ENCODE assay signal across 8 mouse cellular contexts in the genomic region with DNA sequence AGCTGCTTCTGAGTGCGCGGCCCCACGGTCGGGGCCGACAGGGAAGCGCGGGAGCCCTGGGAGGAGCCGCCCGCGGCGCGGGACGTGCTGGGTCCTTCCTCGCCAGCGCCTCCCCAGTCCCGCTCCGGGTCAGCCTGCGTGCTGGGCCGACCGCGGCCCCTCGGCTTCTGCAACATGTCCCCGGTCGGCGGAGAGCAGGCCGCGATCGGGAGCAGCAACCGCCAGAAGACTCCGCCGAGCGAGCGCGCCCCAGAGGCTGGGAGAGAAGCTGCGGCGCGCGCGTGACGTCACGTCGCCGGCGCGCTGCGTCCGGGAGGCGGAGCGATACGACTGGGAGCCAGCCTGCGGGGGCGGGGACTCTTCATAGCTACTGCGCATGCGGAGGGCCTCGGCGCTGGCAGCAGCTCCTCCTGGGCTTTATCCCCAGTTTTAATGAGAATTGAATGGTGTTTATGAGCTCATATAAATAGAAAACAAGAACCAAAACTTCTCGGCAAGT. TPM values are rescaled to one million over a fixed set of nuclear protein-coding genes. Genes with fewer than 3 reads are reported as not detected.
DNase-seq lines count a peak whose midpoint lies in the region; ATAC-seq and TF ChIP-seq lines count a peak whose summit lies in the region.

Nsmce3 (minus strand) TSS at position 255 of the 499 bp plus-strand sequence.

- no peak within 1 kb of the TSS for H3K27ac ChIP-seq in ES-Bruce4 (ENCODE audit: insufficient read depth, low read length)
- peak within 1 kb of the TSS; percentile 96 for H3K27ac ChIP-seq in forebrain, embryonic 13.5 days
- H3K27ac ChIP-seq in liver, postnatal 0 days (ENCODE audit: low read depth): peak within 1 kb of the TSS; percentile 94
- peak within 1 kb of the TSS; percentile 90 for H3K27ac ChIP-seq in neural tube, embryonic 14.5 days (ENCODE audit: low read depth, low read length)

- TF ChIP-seq POLR2A in ES-Bruce4 (IDR thresholded peaks at IDR 0.05; ENCODE audit: insufficient read depth, low read length): peak; percentile 72

- peak; percentile 96 to 97 for DNase-seq in heart, postnatal 10 days
- DNase-seq in large intestine, adult 2 months (ENCODE audit: low read depth, low spot score): peak; percentile 69
- DNase-seq in liver, postnatal 0 days: peak; percentile 96
- peak; percentile 99 for DNase-seq in testis, postnatal 10 days (ENCODE audit: low spot score)

- H3K9me3 ChIP-seq in ES-Bruce4 (replicated peaks; ENCODE audit: control insufficient read depth, insufficient read depth, low read length, poor library complexity, severe bottlenecking): no peaks in the 10 kb centered on the region
- H3K9me3 ChIP-seq in forebrain, embryonic 13.5 days (replicated peaks): no peaks in the 10 kb centered on the region
- no peaks in the 10 kb centered on the region for H3K9me3 ChIP-seq in liver, postnatal 0 days (ENCODE audit: low read length)
- H3K9me3 ChIP-seq in neural tube, embryonic 14.5 days (ENCODE audit: control insufficient read depth, low read length): no peaks in the 10 kb centered on the region

- intact Hi-C loops in heart, postnatal 10 days (cut with DNase I): loop anchor here (10.0 kb wide), 1 partner anchor 478 kb away; the partner anchor contains the start of genes Mcee and Mphosph10

- ATAC-seq in cerebellum, adult (ENCODE audit: insufficient number of reproducible peaks, low FRiP score, low TSS enrichment): peak; percentile 87
- ATAC-seq in forebrain, embryonic 13.5 days: peak; percentile 95
- ATAC-seq in liver, postnatal 0 days: peak; percentile 98
- ATAC-seq in neural tube, embryonic 14.5 days (ENCODE audit: low read depth): peak; percentile 94

- H3K27me3 ChIP-seq in ES-Bruce4 (ENCODE audit: control insufficient read depth, insufficient read depth, low read length, poor library complexity, severe bottlenecking): no peaks in the 10 kb centered on the region
- H3K27me3 ChIP-seq in forebrain, embryonic 13.5 days: no peaks in the 10 kb centered on the region
- H3K27me3 ChIP-seq in liver, postnatal 0 days (ENCODE audit: insufficient read depth, low read length): no peaks in the 10 kb centered on the region
- H3K27me3 ChIP-seq in neural tube, embryonic 14.5 days (ENCODE audit: control insufficient read depth, insufficient read depth, low read length): no peaks in the 10 kb centered on the region

- H3K4me2 ChIP-seq in forebrain, embryonic 13.5 days: peak within 1 kb of the TSS; percentile 83
- H3K4me2 ChIP-seq in liver, postnatal 0 days (ENCODE audit: low read depth, low read length): peak within 1 kb of the TSS; percentile 78
- H3K4me2 ChIP-seq in neural tube, embryonic 14.5 days (ENCODE audit: low read depth, low read length): peak within 1 kb of the TSS; percentile 91

- TF ChIP-seq CTCF in ES-Bruce4 (IDR thresholded peaks at IDR 0.05; ENCODE audit: low read depth, low read length): no peak
- peak; percentile 37 for TF ChIP-seq CTCF in liver, postnatal 0 days (IDR thresholded peaks at IDR 0.05; ENCODE audit: low read depth)

- H3K36me3 ChIP-seq in ES-Bruce4 (ENCODE audit: control insufficient read depth, insufficient read depth, low read length, poor library complexity, severe bottlenecking): no peaks in the 10 kb centered on the region
- no peaks in the 10 kb centered on the region for H3K36me3 ChIP-seq in forebrain, embryonic 13.5 days (ENCODE audit: poor library complexity, severe bottlenecking)
- no peaks in the 10 kb centered on the region for H3K36me3 ChIP-seq in liver, postnatal 0 days (replicated peaks; ENCODE audit: insufficient read depth, low read length)
- no peaks in the 10 kb centered on the region for H3K36me3 ChIP-seq in neural tube, embryonic 14.5 days (ENCODE audit: control insufficient read depth, insufficient read depth, low read length)

- WGBS in forebrain, embryonic 13.5 days: under 1% methylated on average over 42 of the region's 57 CpGs
- under 1% methylated on average over 57 of the region's 57 CpGs for WGBS in large intestine, adult 2 months
- WGBS in liver, postnatal 0 days (ENCODE audit: insufficient replicate concordance): under 1% methylated on average over 56 of the region's 57 CpGs
- under 1% methylated on average over 57 of the region's 57 CpGs for WGBS in neural tube, embryonic 14.5 days

- peak within 1 kb of the TSS; percentile 95 for H3K4me3 ChIP-seq in ES-Bruce4 (ENCODE audit: low read depth, low read length)
- peak within 1 kb of the TSS; percentile 84 for H3K4me3 ChIP-seq in forebrain, embryonic 13.5 days
- peak within 1 kb of the TSS; percentile 94 for H3K4me3 ChIP-seq in liver, postnatal 0 days (ENCODE audit: low read depth, low read length)
- H3K4me3 ChIP-seq in neural tube, embryonic 14.5 days (ENCODE audit: low read depth, low read length): peak within 1 kb of the TSS; percentile 86

- peaks cover 3% of the 10 kb centered on the region for H3K4me1 ChIP-seq in ES-Bruce4 (ENCODE audit: control insufficient read depth, insufficient read depth, low read length)
- H3K4me1 ChIP-seq in forebrain, embryonic 13.5 days: peaks cover 35% of the 10 kb centered on the region
- peaks cover 11% of the 10 kb centered on the region for H3K4me1 ChIP-seq in liver, postnatal 0 days (ENCODE audit: insufficient read depth)
- H3K4me1 ChIP-seq in neural tube, embryonic 14.5 days (ENCODE audit: control insufficient read depth, insufficient read depth, low read length): peaks cover 25% of the 10 kb centered on the region

- peak within 1 kb of the TSS; percentile 81 for H3K9ac ChIP-seq in ES-Bruce4 (ENCODE audit: low read depth, poor library complexity, severe bottlenecking)
- H3K9ac ChIP-seq in forebrain, embryonic 13.5 days: peak within 1 kb of the TSS; percentile 94
- peak within 1 kb of the TSS; percentile 98 for H3K9ac ChIP-seq in liver, postnatal 0 days (replicated peaks)
- H3K9ac ChIP-seq in neural tube, embryonic 14.5 days (replicated peaks; ENCODE audit: low read depth, low read length): peak within 1 kb of the TSS; percentile 92

- no peak for TF ChIP-seq EP300 in ES-Bruce4 (IDR thresholded peaks at IDR 0.05; ENCODE audit: insufficient read depth, low read depth, low read length)
- TF ChIP-seq EP300 in liver, postnatal 0 days (IDR thresholded peaks at IDR 0.05; ENCODE audit: low read depth): no peak

RNA-seq across cellular contexts. Expression of gene Nsmce3, which starts in this region (rescaled TPM):
- polyA plus RNA-seq in ES-Bruce4 (2011; ENCODE audit: insufficient read depth, insufficient read length, low read depth, missing spikeins): 5.8 and 7.0 TPM in 2 replicates
- 10.1 and 10.6 TPM in 2 replicates for polyA plus RNA-seq in forebrain, embryonic 13.5 days (2015; fragmentation: Nextera tagmentation; extraction: Ambion mirVana)
- total RNA-seq in heart, postnatal 10 days (2021): 1 to 10 TPM; 3.4 to 4.1 TPM
- polyA plus RNA-seq in large intestine, adult 2 months (2012; rRNA removed): 3.4 and 3.6 TPM in 2 replicates
- polyA plus RNA-seq in liver, postnatal 0 days (2015; fragmentation: Nextera tagmentation; extraction: Ambion mirVana): 5.0 and 5.1 TPM in 2 replicates
- 10.8 and 11.8 TPM in 2 replicates for polyA plus RNA-seq in neural tube, embryonic 14.5 days (2014; fragmentation: Nextera tagmentation; extraction: Ambion mirVana)
